Mouse (Mus musculus) bone marrow, adult 2 months (tissue): Measurements from ENCODE around the gene Ppfibp2.

ENCODE experiments used
- CTCF ChIP-seq: fragments of 200-500 bp; IDR thresholded peaks from 2 replicates; pipeline ENCODE4 v1.5.1; 2011; ENCODE audit warnings: low read length, control low read depth; ENCODE audit not compliant: control insufficient read depth, insufficient read depth
- POLR2A ChIP-seq: fragments of 200-500 bp; IDR thresholded peaks from 2 replicates; pipeline ENCODE4 v1.6.1; 2011; ENCODE audit warnings: low read depth, mild to moderate bottlenecking, control low read depth, low read length, borderline replicate concordance; ENCODE audit not compliant: control insufficient read depth

- TF ChIP-seq POLR2A (no peak), CTCF (no peak)
Observed at GRCm38 (mm10) chr7:107633201-107633600, 38.2 kb downstream of the Ppfibp2 start.
